ENCODE assay signal across 8 mouse cellular contexts in genomic region chr7:128523349-128523961, GRCm38 (mm10). TPM values are rescaled to one million over a fixed set of nuclear protein-coding genes. Genes with fewer than 3 reads are reported as not detected.
DNase-seq lines count a peak whose midpoint lies in the region; ATAC-seq lines count a peak whose summit lies in the region.

Bag3 (plus strand) TSS chr7:128523616.

- peaks cover 28% of the 10 kb centered on the region for H3K27me3 ChIP-seq in hindbrain, embryonic 12.5 days

- H3K9ac ChIP-seq in hindbrain, embryonic 12.5 days: peak within 1 kb of the TSS; percentile 57

- no peaks in the 10 kb centered on the region for H3K36me3 ChIP-seq in hindbrain, embryonic 12.5 days
- no peaks in the 10 kb centered on the region for H3K36me3 ChIP-seq in macrophage (ENCODE audit: inconsistent target)

- peak within 1 kb of the TSS; percentile 57; the same call in 1 of the 2 replicates for H3K27ac ChIP-seq in hindbrain, embryonic 12.5 days
- peak within 1 kb of the TSS; percentile 57 for H3K27ac ChIP-seq in macrophage

- peak; percentile 73 for ATAC-seq in hindbrain, embryonic 12.5 days (ENCODE audit: low FRiP score)

- peak within 1 kb of the TSS; percentile 47 for H3K4me3 ChIP-seq in hindbrain, embryonic 12.5 days
- H3K4me3 ChIP-seq in macrophage (ENCODE audit: inconsistent target): peak within 1 kb of the TSS; percentile 54

- peaks cover 41% of the 10 kb centered on the region for H3K79me2 ChIP-seq in macrophage (ENCODE audit: inconsistent target)

- peak; percentile 93 for DNase-seq in R1 (ENCODE audit: low read depth, low spot score)
- peak; percentile 83 to 89 for DNase-seq in cerebellum, postnatal 10 days
- peak; percentile 55 to 60 for DNase-seq in frontal cortex, postnatal 14 days (ENCODE audit: low spot score in 2 of 2)
- DNase-seq in layer of hippocampus, postnatal 36 days: peak; percentile 78 to 80
- DNase-seq in right cerebral cortex, adult 18-20 months: peak; percentile 80
- DNase-seq in urinary bladder, postnatal 10 days (ENCODE audit: low spot score): peak; percentile 87

- WGBS in hindbrain, embryonic 12.5 days: under 1% methylated on average over 44 of the region's 46 CpGs
- WGBS in macrophage (ENCODE audit: missing documents): under 1% methylated on average over 45 of the region's 46 CpGs

- H3K9me3 ChIP-seq in hindbrain, embryonic 12.5 days (replicated peaks): no peaks in the 10 kb centered on the region

- H3K4me1 ChIP-seq in hindbrain, embryonic 12.5 days: peaks cover 15% of the 10 kb centered on the region

- peak within 1 kb of the TSS; percentile 77 for H3K4me2 ChIP-seq in hindbrain, embryonic 12.5 days (replicated peaks)

RNA-seq across cellular contexts. Expression of gene Bag3, which starts in this region (rescaled TPM):
- polyA plus RNA-seq in hindbrain, embryonic 12.5 days (2016; fragmentation: Nextera tagmentation; extraction: Ambion mirVana): 5.6 and 6.4 TPM in 2 replicates
- 10 to 100 TPM; 12.0 to 13.9 TPM for total RNA-seq in layer of hippocampus, postnatal 36 days (2021)
- total RNA-seq in macrophage (2018; cell fraction: chromatin; rRNA removed): 10 to 100 TPM in 6 of 26 experiments, 1 to 10 TPM in 20; 4.2 to 16.7 (median 7.7) TPM
- 10 to 100 TPM; 20.9 to 42.1 (median 31.0) TPM for total RNA-seq in macrophage (2018; cell fraction: cytosol; rRNA removed)
- 10 to 100 TPM in 25 of 26 experiments, 1 to 10 TPM in 1; 8.2 to 29.9 (median 16.8) TPM for total RNA-seq in macrophage (2018; cell fraction: nucleus; rRNA removed)
- polyA plus RNA-seq in macrophage (2018): 25.9 to 48.6 TPM (median 33.9 TPM) in 3 replicates

Comparison
In these comparisons a context has a peak if more than half of its experiments do, and no peak if none do; other contexts are left out.
1. Peak in every context shown above with its lines: DNase-seq, ATAC-seq, H3K4me3 ChIP-seq and H3K27ac ChIP-seq.